In genomic region chr15:90237657-90238056, GRCm38 (mm10) we compare ENCODE assay signal across 8 mouse cellular contexts. TPM values are rescaled to one million over a fixed set of nuclear protein-coding genes. Genes with fewer than 3 reads are reported as not detected.
DNase-seq lines count a peak whose midpoint lies in the region; TF ChIP-seq lines count a peak whose summit lies in the region.
"Had no signal": no experiment of that assay in that cellular context is flagged by ENCODE, and none has a peak within 500 bp of the region (broad histone marks: within the 10 kb centered on the region; RNA-seq: fewer than 3 reads in every experiment).

No protein-coding gene starts in this region.

- peak; percentile 19 for DNase-seq in kidney, adult 9 months
- no peak for DNase-seq in kidney, adult 8-10 months
- DNase-seq in right cerebral cortex, postnatal 10 days (ENCODE audit: low spot score in 2 of 2) = peak; percentile 52 to 54
- DNase-seq in right cerebral cortex, postnatal 36 days (ENCODE audit: low spot score in 2 of 2) = no peak
- no peak for DNase-seq in urinary bladder, adult 18-20 months (ENCODE audit: low spot score in 2 of 2)
- DNase-seq in testis, postnatal 10 days (ENCODE audit: low spot score) = no peak

- peaks cover 1% of the 10 kb centered on the region; the same call in 1 of the 2 replicates for H3K4me1 ChIP-seq in cortical plate, adult 2 months (ENCODE audit: control insufficient read depth, insufficient read depth, low read length)
- H3K4me1 ChIP-seq: embryonic facial prominence, embryonic 12.5 days had no signal

- TF ChIP-seq CTCF in cortical plate, adult 2 months (IDR thresholded peaks at IDR 0.05; ENCODE audit: extremely low read depth, insufficient read depth, low read length) = peak; percentile 42

- H3K4me3 ChIP-seq in cortical plate, adult 2 months (ENCODE audit: insufficient read depth, low read length) = no peak overlapping the region
- H3K4me3 ChIP-seq: embryonic facial prominence, embryonic 12.5 days had no signal

- no peak overlapping the region for H3K27ac ChIP-seq in cortical plate, adult 2 months (ENCODE audit: insufficient read depth, low read length)
- H3K27ac ChIP-seq: embryonic facial prominence, embryonic 12.5 days had no signal

- TF ChIP-seq POLR2A in cortical plate, adult 2 months (IDR thresholded peaks at IDR 0.05; ENCODE audit: extremely low read depth, insufficient read depth, low read length) = no peak

RNA-seq across cellular contexts. Expression of gene Alg10b, which starts 13.5 kb away (rescaled TPM):
- polyA plus RNA-seq in cortical plate, adult 2 months (2012; rRNA removed) = 16.2 and 16.8 TPM in 2 replicates

Comparison
In these comparisons a context has a peak if more than half of its experiments do, and no peak if none do; other contexts are left out.
1. DNase-seq: peak in kidney, adult 9 months (single experiment) and right cerebral cortex, postnatal 10 days (2 of 2); none in kidney, adult 8-10 months (0 of 2), right cerebral cortex, postnatal 36 days (0 of 2), urinary bladder, adult 18-20 months (0 of 2) and testis, postnatal 10 days (single experiment).